Mouse (Mus musculus): ENCODE results near the gene Gm11060. TPM values are rescaled to one million over a fixed set of nuclear protein-coding genes. Genes with fewer than 3 reads are reported as not detected.

Gm11060 gene
- total and polyA plus RNA-seq, 3 experiments = not detected

DNA sequence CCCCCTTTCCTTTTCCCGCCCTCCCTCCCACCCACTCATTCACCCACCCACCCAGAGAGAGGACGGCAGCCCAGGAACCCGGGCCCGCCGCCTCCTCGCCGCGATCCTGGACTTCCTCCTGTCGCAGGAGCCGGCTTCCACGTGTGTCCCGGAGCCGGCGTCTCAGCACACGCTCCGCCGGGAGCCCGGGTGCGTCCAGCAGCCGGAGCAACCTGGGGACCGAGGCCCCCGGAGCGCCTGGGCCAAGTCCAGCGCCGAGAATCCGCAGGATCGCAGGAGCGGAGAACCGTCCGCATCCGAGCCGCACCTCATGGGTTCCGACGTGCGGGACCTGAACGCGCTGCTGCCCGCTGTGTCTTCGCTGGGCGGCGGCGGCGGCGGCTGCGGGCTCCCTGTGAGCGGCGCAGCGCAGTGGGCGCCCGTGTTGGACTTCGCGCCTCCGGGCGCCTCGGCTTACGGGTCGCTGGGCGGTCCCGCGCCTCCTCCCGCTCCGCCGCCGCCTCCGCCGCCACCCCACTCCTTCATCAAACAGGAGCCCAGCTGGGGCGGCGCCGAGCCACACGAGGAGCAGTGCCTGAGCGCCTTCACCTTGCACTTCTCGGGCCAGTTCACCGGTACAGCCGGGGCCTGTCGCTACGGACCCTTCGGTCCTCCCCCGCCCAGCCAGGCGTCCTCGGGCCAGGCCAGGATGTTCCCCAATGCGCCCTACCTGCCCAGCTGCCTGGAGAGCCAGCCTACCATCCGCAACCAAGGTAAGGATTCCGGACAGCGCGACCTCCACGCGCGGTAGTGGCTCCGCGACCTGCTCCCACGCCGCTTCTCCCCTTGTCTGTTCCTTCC is 35.1 kb downstream of the Gm11060 start:
- Histone ChIP-seq H3K4me2 (ENCODE audit: insufficient read depth, low read depth, poor library complexity, severe bottlenecking) (no peak overlapping the region), H3K9ac (ENCODE audit: insufficient read depth, low read depth) (no peak overlapping the region), H3K27ac (ENCODE audit: insufficient read depth, low read depth) (no peak overlapping the region), H3K4me1 (ENCODE audit: control insufficient read depth in 1 of 2, insufficient read depth in 2 of 2) (no peaks in the 10 kb centered on the region), H3K79me2 (replicated peaks; ENCODE audit: control insufficient read depth, extremely low read depth, insufficient read depth, poor library complexity, severe bottlenecking) (no peaks in the 10 kb centered on the region), H3K36me3 (replicated peaks in 1 of 2; ENCODE audit: control insufficient read depth in 1 of 2, insufficient read depth in 1 of 2, low read length in 1 of 2) (no peaks in the 10 kb centered on the region), H3K27me3 (replicated peaks) (no peaks in the 10 kb centered on the region), H3K4me3 (replicated peaks in 1 of 3; ENCODE audit: low read depth in 2 of 3, low read length in 2 of 3, poor library complexity in 1 of 3) (no peak overlapping the region), H3K9me3 (replicated peaks; ENCODE audit: low read length) (peaks cover 18% of the 10 kb centered on the region)
- dilution Hi-C loops (cut with MboI; ENCODE audit: extremely low pct_ligation_motif_present, extremely low pct_unique_long_range_greater_than_20kb, low sequenced_read_pairs) (no loop called here), in situ Hi-C loops (cut with MboI; ENCODE audit: low pct_ligation_motif_present, low pct_unique_long_range_greater_than_20kb, low sequenced_read_pairs) (no loop called here)
- DNase-seq (ENCODE audit: extremely low read depth) = no peak
- TF ChIP-seq MYC (IDR thresholded peaks at IDR 0.05; ENCODE audit: low read depth, low read length) (no peak), TBP (conservative IDR thresholded peaks at IDR 0.05; ENCODE audit: low read depth, low read length) (no peak), MAX (IDR thresholded peaks at IDR 0.05; ENCODE audit: low read length) (no peak), RAD21 (IDR thresholded peaks at IDR 0.05; ENCODE audit: low read depth, low read length) (no peak), NELFE (IDR thresholded peaks at IDR 0.05; ENCODE audit: low read depth, low read length) (no peak), ZMIZ1 (IDR thresholded peaks at IDR 0.05; ENCODE audit: low read depth, low read length) (no peak), ETS1 (conservative IDR thresholded peaks at IDR 0.05; ENCODE audit: low read depth, low read length) (no peak)

DNA sequence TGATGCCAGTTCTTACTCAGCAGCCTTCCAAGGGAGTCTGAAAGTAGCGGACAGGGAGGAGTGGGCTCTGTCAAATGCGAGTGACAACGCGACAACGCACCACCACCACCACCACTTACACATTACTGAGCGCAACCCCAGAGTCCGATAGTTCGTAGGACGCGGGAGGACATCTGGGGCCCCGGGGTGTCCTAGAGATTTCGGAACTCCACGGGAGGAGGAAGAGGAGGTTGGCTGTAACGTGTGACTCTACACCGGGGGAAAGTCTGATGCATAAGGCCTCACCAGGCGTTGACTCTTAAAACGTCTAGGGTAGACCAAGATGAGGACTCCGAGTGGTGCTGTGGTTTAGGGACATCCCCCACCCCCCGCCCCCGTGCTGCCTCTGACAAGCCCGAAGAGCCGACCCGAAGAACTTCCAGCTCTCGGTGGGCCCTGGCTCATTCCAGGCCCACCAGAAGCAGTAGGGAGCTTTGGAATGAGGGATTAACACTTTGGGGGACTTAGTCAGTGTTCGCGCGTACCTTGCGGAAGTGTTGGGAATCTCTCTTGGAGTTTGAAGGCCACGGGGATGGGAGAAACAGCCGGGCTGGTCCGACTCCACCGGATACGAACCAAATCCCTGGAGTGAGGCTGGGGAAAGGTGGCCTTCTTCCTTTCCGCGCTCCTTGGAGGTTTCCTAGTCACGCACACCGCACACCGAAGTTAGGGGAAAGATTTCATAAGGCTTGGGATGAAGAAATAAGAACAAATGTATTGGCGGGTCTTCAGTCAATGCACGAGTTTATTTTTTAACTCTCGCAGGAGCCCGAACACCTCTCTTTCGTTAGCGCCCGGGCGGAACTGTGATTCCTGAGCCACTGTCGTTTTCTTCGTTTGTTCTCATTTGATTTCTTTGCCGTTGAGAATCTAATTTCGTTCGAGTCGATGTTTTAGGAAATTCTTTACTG is 36.0 kb downstream of the Gm11060 start:
- Histone ChIP-seq H3K36me3 (replicated peaks in 1 of 2; ENCODE audit: control insufficient read depth in 1 of 2, insufficient read depth in 1 of 2, low read length in 1 of 2) (no peaks in the 10 kb centered on the region), H3K27me3 (replicated peaks) (no peaks in the 10 kb centered on the region), H3K9ac (ENCODE audit: insufficient read depth, low read depth) (no peak overlapping the region), H3K4me3 (replicated peaks in 1 of 3; ENCODE audit: low read depth in 2 of 3, low read length in 2 of 3, poor library complexity in 1 of 3) (no peak overlapping the region), H3K4me2 (ENCODE audit: insufficient read depth, low read depth, poor library complexity, severe bottlenecking) (no peak overlapping the region), H3K27ac (ENCODE audit: insufficient read depth, low read depth) (no peak overlapping the region), H3K9me3 (replicated peaks; ENCODE audit: low read length) (peaks cover 18% of the 10 kb centered on the region), H3K4me1 (ENCODE audit: control insufficient read depth in 1 of 2, insufficient read depth in 2 of 2) (no peaks in the 10 kb centered on the region), H3K79me2 (replicated peaks; ENCODE audit: control insufficient read depth, extremely low read depth, insufficient read depth, poor library complexity, severe bottlenecking) (no peaks in the 10 kb centered on the region)
- DNase-seq (ENCODE audit: extremely low read depth) = no peak
- in situ Hi-C loops (cut with MboI; ENCODE audit: low pct_ligation_motif_present, low pct_unique_long_range_greater_than_20kb, low sequenced_read_pairs) (no loop called here), dilution Hi-C loops (cut with MboI; ENCODE audit: extremely low pct_ligation_motif_present, extremely low pct_unique_long_range_greater_than_20kb, low sequenced_read_pairs) (no loop called here)
- TF ChIP-seq JUN (IDR thresholded peaks at IDR 0.05; ENCODE audit: insufficient read depth, low read depth, low read length) (no peak), MAFK (IDR thresholded peaks at IDR 0.05; ENCODE audit: insufficient replicate concordance, low read length) (no peak), CTCF (conservative IDR thresholded peaks at IDR 0.05 in 1 of 2, IDR thresholded peaks at IDR 0.05 in 1 of 2; ENCODE audit: low read depth in 2 of 2, low read length in 2 of 2) (no peak), HCFC1 (IDR thresholded peaks at IDR 0.05; ENCODE audit: low read depth, low read length) (no peak), EP300 (IDR thresholded peaks at IDR 0.05; ENCODE audit: low read length) (no peak), KAT2A (IDR thresholded peaks at IDR 0.05; ENCODE audit: insufficient replicate concordance, low read length) (no peak), POLR2AphosphoS2 (IDR thresholded peaks at IDR 0.05; ENCODE audit: low read depth, low read length) (no peak), ZMIZ1 (IDR thresholded peaks at IDR 0.05; ENCODE audit: low read depth, low read length) (no peak), USF2 (conservative IDR thresholded peaks at IDR 0.05; ENCODE audit: low read depth, low read length) (no peak), JUND (conservative IDR thresholded peaks at IDR 0.05; ENCODE audit: low read depth, low read length) (no peak), BHLHE40 (IDR thresholded peaks at IDR 0.05; ENCODE audit: low read depth, low read length) (no peak), TCF12 (IDR thresholded peaks at IDR 0.05; ENCODE audit: low read depth, low read length) (no peak), ZNF384 (IDR thresholded peaks at IDR 0.05; ENCODE audit: low read depth, low read length) (no peak), TBP (conservative IDR thresholded peaks at IDR 0.05; ENCODE audit: low read depth, low read length) (no peak), CHD2 (IDR thresholded peaks at IDR 0.05; ENCODE audit: low read length) (no peak), MYC (IDR thresholded peaks at IDR 0.05; ENCODE audit: low read depth, low read length) (no peak), NELFE (IDR thresholded peaks at IDR 0.05; ENCODE audit: low read depth, low read length) (no peak), MEF2A (IDR thresholded peaks at IDR 0.05; ENCODE audit: borderline replicate concordance, low read depth, low read length) (no peak), UBTF (IDR thresholded peaks at IDR 0.05; ENCODE audit: low read depth, low read length) (no peak)

All from CH12.LX (cell line).